21 mouse cellular contexts compared by ENCODE assay signal in genomic region chr2:72701081-72701480, GRCm38 (mm10).
A peak's percentile ranks its signal among the peaks of the same experiment; 100 is the strongest.
DNase-seq lines count a peak whose midpoint lies in the region; ATAC-seq lines count a peak whose summit lies in the region.
"Had no signal": no experiment of that assay in that cellular context is flagged by ENCODE, and none has a peak within 500 bp of the region (broad histone marks: within the 10 kb centered on the region; RNA-seq: fewer than 3 reads in every experiment).

No protein-coding gene starts in this region.

- ATAC-seq in forebrain, embryonic 14.5 days, result no peak; the same call in 1 of the 2 replicates
- ATAC-seq in forebrain, embryonic 12.5 days (ENCODE audit: low FRiP score), result no peak
- no peak for ATAC-seq in midbrain, embryonic 15.5 days (replicated peaks)
- ATAC-seq in embryonic facial prominence, embryonic 14.5 days (ENCODE audit: low read depth), result no peak
- no peak for ATAC-seq in kidney, embryonic 15.5 days (replicated peaks; ENCODE audit: low FRiP score)
- ATAC-seq in monocyte, adult 5-6 weeks (replicated peaks; ENCODE audit: insufficient number of reproducible peaks, low FRiP score, low TSS enrichment, poor library complexity, severe bottlenecking), result no peak
- ATAC-seq: hindbrain, embryonic 16.5 days; inflammation-experienced regulatory T-cells, adult 6 months; intestine, postnatal 0 days had no signal

- no peak overlapping the region for H3K4me2 ChIP-seq in forebrain, embryonic 14.5 days (ENCODE audit: low read length)
- no peak overlapping the region for H3K4me2 ChIP-seq in forebrain, embryonic 12.5 days
- no peak overlapping the region for H3K4me2 ChIP-seq in midbrain, embryonic 15.5 days
- no peak overlapping the region for H3K4me2 ChIP-seq in embryonic facial prominence, embryonic 14.5 days (ENCODE audit: low read depth, low read length)
- no peak overlapping the region for H3K4me2 ChIP-seq in kidney, embryonic 15.5 days
- H3K4me2 ChIP-seq: heart, embryonic 13.5 days; hindbrain, embryonic 12.5 days had no signal

- no peak overlapping the region for H3K9ac ChIP-seq in forebrain, embryonic 14.5 days (ENCODE audit: low read length)
- no peak overlapping the region for H3K9ac ChIP-seq in forebrain, embryonic 12.5 days
- H3K9ac ChIP-seq in midbrain, embryonic 15.5 days, result no peak overlapping the region
- H3K9ac ChIP-seq in embryonic facial prominence, embryonic 14.5 days (ENCODE audit: low read depth, low read length), result no peak overlapping the region
- no peak overlapping the region for H3K9ac ChIP-seq in kidney, embryonic 15.5 days
- H3K9ac ChIP-seq: heart, embryonic 13.5 days; hindbrain, embryonic 12.5 days had no signal

- H3K4me3 ChIP-seq in forebrain, embryonic 14.5 days (ENCODE audit: low read depth, low read length), result no peak overlapping the region
- no peak overlapping the region for H3K4me3 ChIP-seq in forebrain, embryonic 12.5 days (replicated peaks)
- H3K4me3 ChIP-seq in midbrain, embryonic 10.5 days, result no peak overlapping the region
- no peak overlapping the region for H3K4me3 ChIP-seq in midbrain, embryonic 15.5 days
- no peak overlapping the region for H3K4me3 ChIP-seq in embryonic facial prominence, embryonic 14.5 days (ENCODE audit: low read depth, low read length)
- H3K4me3 ChIP-seq in limb, embryonic 10.5 days, result no peak overlapping the region
- no peak overlapping the region for H3K4me3 ChIP-seq in kidney, embryonic 15.5 days (replicated peaks)
- H3K4me3 ChIP-seq: heart, embryonic 13.5 days; hindbrain, embryonic 12.5 days had no signal

- DNase-seq in forebrain, embryonic 14.5 days (ENCODE audit: low spot score), result peak; percentile 68
- no peak for DNase-seq in midbrain, embryonic 10.5 days (ENCODE audit: low spot score)
- peak; percentile 59 for DNase-seq in embryonic facial prominence, embryonic 14.5 days (ENCODE audit: low spot score)
- DNase-seq in limb, embryonic 10.5 days (ENCODE audit: low spot score), result no peak
- DNase-seq: adrenal gland, adult 2 months; adrenal gland, postnatal 25 days; cerebellum, adult 11-12 months; cerebellum, adult 9-10 months; cerebellum, postnatal 25 days; gastrocnemius, postnatal 14 days; heart, postnatal 4 days; kidney, adult 8-10 months had no signal

- 59% methylated on average over 1 of the region's 1 CpGs for WGBS in forebrain, embryonic 14.5 days
- 65% methylated on average over 1 of the region's 1 CpGs for WGBS in forebrain, embryonic 12.5 days
- WGBS in midbrain, embryonic 10.5 days, result 71% methylated on average over 1 of the region's 1 CpGs
- 50% methylated on average over 1 of the region's 1 CpGs for WGBS in midbrain, embryonic 15.5 days
- 31% methylated on average over 1 of the region's 1 CpGs for WGBS in embryonic facial prominence, embryonic 14.5 days
- WGBS in limb, embryonic 10.5 days, result 75% methylated on average over 1 of the region's 1 CpGs
- 60% methylated on average over 1 of the region's 1 CpGs for WGBS in kidney, embryonic 15.5 days

- no peak overlapping the region for H3K27ac ChIP-seq in forebrain, embryonic 14.5 days (ENCODE audit: low read depth, low read length)
- no peak overlapping the region for H3K27ac ChIP-seq in forebrain, embryonic 12.5 days
- H3K27ac ChIP-seq in midbrain, embryonic 10.5 days (replicated peaks), result 0 out of 2 replicates have a peak overlapping the region, but pooled peaks have one; percentile 33
- no peak overlapping the region for H3K27ac ChIP-seq in midbrain, embryonic 15.5 days
- no peak overlapping the region; the same call in 1 of the 2 replicates for H3K27ac ChIP-seq in embryonic facial prominence, embryonic 14.5 days (replicated peaks; ENCODE audit: low read depth, low read length)
- H3K27ac ChIP-seq in limb, embryonic 10.5 days, result peak overlapping the region; percentile 19; the same call in 1 of the 2 replicates
- no peak overlapping the region for H3K27ac ChIP-seq in kidney, embryonic 15.5 days
- H3K27ac ChIP-seq: heart, embryonic 13.5 days; hindbrain, embryonic 12.5 days had no signal

- H3K27me3 ChIP-seq in forebrain, embryonic 14.5 days (replicated peaks; ENCODE audit: control insufficient read depth, insufficient read depth, low read length), result no peaks in the 10 kb centered on the region
- H3K27me3 ChIP-seq in forebrain, embryonic 12.5 days, result no peaks in the 10 kb centered on the region
- no peaks in the 10 kb centered on the region; the same call in 1 of the 2 replicates for H3K27me3 ChIP-seq in midbrain, embryonic 10.5 days (ENCODE audit: low read depth, poor library complexity, severe bottlenecking)
- 0 out of 2 replicates have a peak, but pooled peaks cover 3% of the 10 kb centered on the region for H3K27me3 ChIP-seq in midbrain, embryonic 15.5 days (replicated peaks)
- H3K27me3 ChIP-seq in embryonic facial prominence, embryonic 14.5 days (replicated peaks; ENCODE audit: control insufficient read depth, insufficient read depth, low read length), result no peaks in the 10 kb centered on the region
- no peaks in the 10 kb centered on the region for H3K27me3 ChIP-seq in limb, embryonic 10.5 days (ENCODE audit: low read depth, poor library complexity, severe bottlenecking)
- peaks cover 11% of the 10 kb centered on the region; the same call in 1 of the 2 replicates for H3K27me3 ChIP-seq in kidney, embryonic 15.5 days

- no peaks in the 10 kb centered on the region for H3K9me3 ChIP-seq in forebrain, embryonic 14.5 days (replicated peaks; ENCODE audit: control insufficient read depth, low read length)
- H3K9me3 ChIP-seq in forebrain, embryonic 12.5 days, result no peaks in the 10 kb centered on the region
- H3K9me3 ChIP-seq in midbrain, embryonic 10.5 days (replicated peaks), result no peaks in the 10 kb centered on the region
- no peaks in the 10 kb centered on the region for H3K9me3 ChIP-seq in midbrain, embryonic 15.5 days
- no peaks in the 10 kb centered on the region for H3K9me3 ChIP-seq in embryonic facial prominence, embryonic 14.5 days (ENCODE audit: control insufficient read depth, low read length)
- H3K9me3 ChIP-seq in limb, embryonic 10.5 days (replicated peaks), result no peaks in the 10 kb centered on the region
- no peaks in the 10 kb centered on the region for H3K9me3 ChIP-seq in kidney, embryonic 15.5 days (replicated peaks)
- H3K9me3 ChIP-seq: heart, embryonic 13.5 days; hindbrain, embryonic 12.5 days had no signal

- H3K4me1 ChIP-seq in forebrain, embryonic 14.5 days (ENCODE audit: control insufficient read depth, insufficient read depth, low read length), result 0 out of 2 replicates have a peak, but pooled peaks cover 4% of the 10 kb centered on the region
- H3K4me1 ChIP-seq in forebrain, embryonic 12.5 days, result peaks cover 6% of the 10 kb centered on the region
- peaks cover 21% of the 10 kb centered on the region for H3K4me1 ChIP-seq in midbrain, embryonic 10.5 days
- no peaks in the 10 kb centered on the region for H3K4me1 ChIP-seq in midbrain, embryonic 15.5 days
- peaks cover 7% of the 10 kb centered on the region; the same call in 1 of the 2 replicates for H3K4me1 ChIP-seq in embryonic facial prominence, embryonic 14.5 days (ENCODE audit: control insufficient read depth, insufficient read depth, low read length)
- peaks cover 23% of the 10 kb centered on the region for H3K4me1 ChIP-seq in limb, embryonic 10.5 days
- 0 out of 2 replicates have a peak, but pooled peaks cover 3% of the 10 kb centered on the region for H3K4me1 ChIP-seq in kidney, embryonic 15.5 days

- no peaks in the 10 kb centered on the region for H3K36me3 ChIP-seq in forebrain, embryonic 14.5 days (ENCODE audit: control insufficient read depth, insufficient read depth, low read length)
- no peaks in the 10 kb centered on the region for H3K36me3 ChIP-seq in forebrain, embryonic 12.5 days (replicated peaks)
- no peaks in the 10 kb centered on the region for H3K36me3 ChIP-seq in midbrain, embryonic 10.5 days
- H3K36me3 ChIP-seq in midbrain, embryonic 15.5 days (replicated peaks), result no peaks in the 10 kb centered on the region
- no peaks in the 10 kb centered on the region for H3K36me3 ChIP-seq in embryonic facial prominence, embryonic 14.5 days (ENCODE audit: control insufficient read depth, insufficient read depth, low read length)
- no peaks in the 10 kb centered on the region for H3K36me3 ChIP-seq in limb, embryonic 10.5 days
- no peaks in the 10 kb centered on the region for H3K36me3 ChIP-seq in kidney, embryonic 15.5 days
- H3K36me3 ChIP-seq: heart, embryonic 13.5 days; hindbrain, embryonic 12.5 days had no signal

Comparison
In these comparisons a context has a peak if more than half of its experiments do, and no peak if none do; other contexts are left out.
1. H3K27ac ChIP-seq: peak in midbrain, embryonic 10.5 days (single experiment) and limb, embryonic 10.5 days (single experiment); none in forebrain, embryonic 14.5 days (single experiment), forebrain, embryonic 12.5 days (single experiment), midbrain, embryonic 15.5 days (single experiment), embryonic facial prominence, embryonic 14.5 days (single experiment) and kidney, embryonic 15.5 days (single experiment).
2. DNase-seq: peak in forebrain, embryonic 14.5 days (single experiment) and embryonic facial prominence, embryonic 14.5 days (single experiment); none in midbrain, embryonic 10.5 days (single experiment) and limb, embryonic 10.5 days (single experiment).